Mouse (Mus musculus) CH12.LX (cell line): ENCODE results near the gene Scgb1b2. TPM values are rescaled to one million over a fixed set of nuclear protein-coding genes. Genes with fewer than 3 reads are reported as not detected.

Experiments used
- DNase-seq: peaks from one replicate; pipeline ENCODE4 v3.0.0-alpha.2; 2013; ENCODE audit errors: extremely low read depth
- H3K27ac ChIP-seq: 2 replicates; pipeline ENCODE4 v1.5.1; 2012; ENCODE audit warnings: low read depth, mild to moderate bottlenecking, control low read depth, moderate library complexity; ENCODE audit not compliant: insufficient read depth
- H3K27me3 ChIP-seq: replicated peaks from 2 replicates; pipeline ENCODE3; 2012; ENCODE audit warnings: inconsistent platforms
- H3K36me3 ChIP-seq, 2 experiments: replicated peaks in 1 of 2; 2 replicates each; pipeline versions ENCODE3 to v1.6.1; 2012; ENCODE audit warnings: inconsistent platforms in 1 of 2, low read length in 1 of 2, mild to moderate bottlenecking in 1 of 2, mixed read lengths in 1 of 2, moderate library complexity in 1 of 2; ENCODE audit not compliant: control insufficient read depth in 1 of 2, insufficient read depth in 1 of 2
- H3K4me1 ChIP-seq, 2 experiments: 2 replicates each; pipeline ENCODE4 v1.6.1; 2012; ENCODE audit warnings: inconsistent platforms in 1 of 2, moderate library complexity in 1 of 2; ENCODE audit not compliant: insufficient read depth in 2 of 2, control insufficient read depth in 1 of 2
- H3K4me2 ChIP-seq: 2 replicates; pipeline ENCODE4 v1.6.1; 2012; ENCODE audit warnings: low read depth, mild to moderate bottlenecking, control low read depth; ENCODE audit not compliant: poor library complexity, insufficient read depth, severe bottlenecking
- H3K4me3 ChIP-seq, 3 experiments: fragments of 150-350 bp in 1 of 3; sonication (generic) in 1 of 3; replicated peaks in 1 of 3; 2 replicates each; pipeline versions ENCODE3 to v1.5.1; 2011 to 2012; ENCODE audit warnings: low read depth in 2 of 3, low read length in 2 of 3, mild to moderate bottlenecking in 2 of 3, moderate library complexity in 2 of 3, control low read depth in 1 of 3, improper control_type of control experiment in 1 of 3, inconsistent platforms in 1 of 3, mixed read lengths in 1 of 3; ENCODE audit not compliant: poor library complexity in 1 of 3
- H3K79me2 ChIP-seq: replicated peaks from 2 replicates; pipeline ENCODE4 v1.6.1; 2012; ENCODE audit warnings: mild to moderate bottlenecking, moderate library complexity; ENCODE audit not compliant: control insufficient read depth, poor library complexity, insufficient read depth, severe bottlenecking; ENCODE audit errors: extremely low read depth
- H3K9ac ChIP-seq: 2 replicates; pipeline ENCODE4 v1.6.1; 2012; ENCODE audit warnings: low read depth, mild to moderate bottlenecking, control low read depth, moderate library complexity; ENCODE audit not compliant: insufficient read depth
- H3K9me3 ChIP-seq: replicated peaks from 2 replicates; pipeline ENCODE3; 2012; ENCODE audit warnings: low read length, inconsistent platforms, mixed read lengths
- BHLHE40 ChIP-seq: IDR thresholded peaks from 2 replicates; pipeline ENCODE4 v1.6.1; 2011; ENCODE audit warnings: mild to moderate bottlenecking, low read depth, low read length, improper control_type of control experiment
- E2F4 ChIP-seq: IDR thresholded peaks from 2 replicates; pipeline ENCODE4 v1.6.1; 2011; ENCODE audit warnings: low read depth, low read length, improper control_type of control experiment; ENCODE audit not compliant: insufficient replicate concordance
- EP300 ChIP-seq: IDR thresholded peaks from 2 replicates; pipeline ENCODE4 v1.6.1; 2011; ENCODE audit warnings: low read length, improper control_type of control experiment
- HCFC1 ChIP-seq: IDR thresholded peaks from 2 replicates; pipeline ENCODE4 v1.6.1; 2012; ENCODE audit warnings: low read depth, mild to moderate bottlenecking, inconsistent platforms, low read length, improper control_type of control experiment
- NRF1 ChIP-seq: IDR thresholded peaks from 2 replicates; pipeline ENCODE4 v1.6.1; 2014; ENCODE audit warnings: low read depth, mild to moderate bottlenecking, inconsistent platforms, low read length, improper control_type of control experiment, moderate library complexity
- PAX5 ChIP-seq: IDR thresholded peaks from 2 replicates; pipeline ENCODE4 v1.6.1; 2012; ENCODE audit warnings: low read length, inconsistent platforms, mixed read lengths
- POLR2A ChIP-seq: IDR thresholded peaks from 2 replicates; pipeline ENCODE4 v1.6.1; 2011; ENCODE audit warnings: low read depth, mild to moderate bottlenecking, improper control_type of control experiment, low read length
- POLR2AphosphoS2 ChIP-seq: IDR thresholded peaks from 2 replicates; pipeline ENCODE4 v1.6.1; 2011; ENCODE audit warnings: low read depth, low read length, improper control_type of control experiment
- RCOR1 ChIP-seq: conservative IDR thresholded peaks from 2 replicates; pipeline ENCODE4 v1.6.1; 2012; ENCODE audit warnings: low read depth, mild to moderate bottlenecking, inconsistent platforms, low read length, improper control_type of control experiment
- TBP ChIP-seq: conservative IDR thresholded peaks from 2 replicates; pipeline ENCODE4 v1.6.1; 2011; ENCODE audit warnings: low read depth, low read length, improper control_type of control experiment
- UBTF ChIP-seq: IDR thresholded peaks from 2 replicates; pipeline ENCODE4 v1.6.1; 2012; ENCODE audit warnings: low read depth, mild to moderate bottlenecking, inconsistent platforms, low read length, improper control_type of control experiment, moderate library complexity
- USF1 ChIP-seq: IDR thresholded peaks from 2 replicates; pipeline ENCODE4 v1.6.1; 2014; ENCODE audit warnings: low read depth, mild to moderate bottlenecking, inconsistent platforms, low read length, improper control_type of control experiment
- ZMIZ1 ChIP-seq: IDR thresholded peaks from 2 replicates; pipeline ENCODE4 v1.6.1; 2012; ENCODE audit warnings: low read depth, mild to moderate bottlenecking, inconsistent platforms, low read length, improper control_type of control experiment
- dilution Hi-C: fragments of 300-500 bp; cut with MboI; formaldehyde crosslinking; loops from 2 replicates; pipeline ENCODE4 v1.14.3; 2020; ENCODE audit warnings: low sequenced_read_pairs; ENCODE audit not compliant: extremely low pct_unique_long_range_greater_than_20kb, extremely low pct_ligation_motif_present
- in situ Hi-C: fragments of 300-500 bp; cut with MboI; formaldehyde crosslinking; loops from 3 replicates; pipeline ENCODE4 v1.14.3; 2019; ENCODE audit warnings: low sequenced_read_pairs, low pct_ligation_motif_present, low pct_unique_long_range_greater_than_20kb, mixed read lengths
- polyA plus RNA-seq: library from polyadenylated mRNA; unstranded; fragments of >175 nt; gene quantifications from 2 replicates; pipeline ENCODE4 v1.2.1, GENCODE M21; 2012; ENCODE audit warnings: low read depth; ENCODE audit not compliant: insufficient read length
- total RNA-seq, 2 experiments: library from RNA; depleted of rRNA; stranded (reverse); fragments of 300-350 nt in 1 of 2; fragments of >200 nt in 1 of 2; gene quantifications; 2 replicates each; pipeline ENCODE4 v1.2.3; 2012 to 2014

Scgb1b2 gene
- total RNA-seq (2012; rRNA removed) (not detected in 2 replicates), total RNA-seq (2014; rRNA removed) (not detected in 2 replicates), polyA plus RNA-seq (not detected in 2 replicates)

DNA sequence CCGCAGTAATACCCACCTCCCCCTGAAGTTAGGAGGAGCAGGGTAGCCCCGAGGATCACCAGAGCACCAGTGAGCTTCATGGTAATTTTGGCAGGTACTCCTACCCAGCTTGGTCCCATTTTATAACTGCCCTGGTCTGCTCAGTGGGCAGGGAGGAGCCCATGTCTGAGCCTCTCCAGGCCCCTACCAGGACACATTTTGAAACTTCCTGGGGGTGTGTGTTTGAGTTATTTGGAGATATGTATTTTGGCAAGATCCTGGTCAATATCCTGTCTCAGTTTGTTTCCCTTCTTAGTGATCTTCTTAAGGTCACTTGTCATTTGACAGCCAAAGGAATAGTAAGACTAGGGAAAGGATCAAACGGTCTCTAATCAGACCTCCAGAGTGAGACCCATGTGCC, at the start of gene Scgb1b2:
TSS of gene Scgb1b2 (minus strand) at position 101 of the 400 bp plus-strand sequence.
- no peak within 1 kb of the TSS for H3K4me3 ChIP-seq
- TF ChIP-seq USF1 (no peak), RCOR1 (no peak), TBP (no peak), POLR2A (no peak), POLR2AphosphoS2 (no peak), ZMIZ1 (no peak), PAX5 (no peak), BHLHE40 (no peak)
- no peak within 1 kb of the TSS for H3K27ac ChIP-seq
- no peak within 1 kb of the TSS for H3K4me2 ChIP-seq
- H3K9me3 ChIP-seq: no peaks in the 10 kb centered on the region
- no peaks in the 10 kb centered on the region for H3K36me3 ChIP-seq
- H3K4me1 ChIP-seq: no peaks in the 10 kb centered on the region
- H3K79me2 ChIP-seq: no peaks in the 10 kb centered on the region
- dilution Hi-C loops: no loop called here
- in situ Hi-C loops: no loop called here
- peaks cover 40% of the 10 kb centered on the region for H3K27me3 ChIP-seq
- no peak for DNase-seq
- H3K9ac ChIP-seq: no peak within 1 kb of the TSS

DNA sequence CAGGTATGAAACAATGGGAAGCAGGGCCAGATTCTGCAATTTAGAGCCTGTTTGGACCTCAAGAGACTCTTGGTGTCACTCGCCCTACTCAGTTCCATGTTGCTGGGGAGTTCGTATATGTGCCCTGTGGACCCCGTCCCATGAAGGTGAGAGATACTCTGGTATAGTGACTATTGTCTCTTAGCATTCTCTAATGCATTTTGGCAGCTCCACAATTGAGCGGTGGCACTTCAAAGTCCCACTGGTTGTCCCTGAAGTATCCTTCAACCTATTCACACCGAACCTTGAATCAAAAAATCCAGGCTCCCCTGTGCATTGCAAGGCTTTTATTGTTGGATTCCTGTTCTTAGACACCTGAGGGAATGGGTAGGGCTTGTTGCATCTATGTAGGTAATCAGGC, 1.4 kb downstream of the Scgb1b2 start, which contains the start of gene Scgb2b2:
TSS of gene Scgb2b2 (plus strand) at position 301 of the 400 bp plus-strand sequence.
- Histone ChIP-seq H3K4me1 (no peaks in the 10 kb centered on the region), H3K4me2 (no peak within 1 kb of the TSS), H3K36me3 (no peaks in the 10 kb centered on the region), H3K27ac (no peak within 1 kb of the TSS), H3K9me3 (no peaks in the 10 kb centered on the region), H3K9ac (no peak within 1 kb of the TSS), H3K79me2 (no peaks in the 10 kb centered on the region), H3K27me3 (peaks cover 52% of the 10 kb centered on the region), H3K4me3 (no peak within 1 kb of the TSS)
- no peak for DNase-seq
- TF ChIP-seq HCFC1 (no peak), E2F4 (no peak), USF1 (no peak), NRF1 (no peak), ZMIZ1 (no peak), EP300 (no peak), UBTF (no peak)
- in situ Hi-C loops (no loop called here), dilution Hi-C loops (no loop called here)

Other genes with a start within 250 kb of the Scgb1b2 start
- gene Fxyd5, start 249.3 kb downstream of the Scgb1b2 start, total RNA-seq (2012; rRNA removed): 71.6 and 73.2 TPM in 2 replicates
- gene Fxyd5, start 249.3 kb downstream of the Scgb1b2 start, total RNA-seq (2014; rRNA removed): 38.3 and 43.8 TPM in 2 replicates
- 96.8 and 124 TPM in 2 replicates for gene Fxyd5, start 249.3 kb downstream of the Scgb1b2 start, polyA plus RNA-seq
- not detected in 2 replicates for gene Fxyd7, start 240.4 kb downstream of the Scgb1b2 start, total RNA-seq (2012; rRNA removed)
- gene Fxyd7, start 240.4 kb downstream of the Scgb1b2 start, total RNA-seq (2014; rRNA removed): not detected in 2 replicates
- gene Fxyd7, start 240.4 kb downstream of the Scgb1b2 start, polyA plus RNA-seq: not detected in 2 replicates
- gene Fxyd1, start 234.6 kb downstream of the Scgb1b2 start, total RNA-seq (2012; rRNA removed): not detected in 2 replicates
- gene Fxyd1, start 234.6 kb downstream of the Scgb1b2 start, total RNA-seq (2014; rRNA removed): not detected in 2 replicates
- not detected in 2 replicates for gene Fxyd1, start 234.6 kb downstream of the Scgb1b2 start, polyA plus RNA-seq
- gene Lgi4, start 232.5 kb downstream of the Scgb1b2 start, total RNA-seq (2012; rRNA removed): not detected in 2 replicates
- not detected in 2 replicates for gene Lgi4, start 232.5 kb downstream of the Scgb1b2 start, total RNA-seq (2014; rRNA removed)
- not detected in 2 replicates for gene Lgi4, start 232.5 kb downstream of the Scgb1b2 start, polyA plus RNA-seq
- gene Fxyd3, start 215.1 kb downstream of the Scgb1b2 start, total RNA-seq (2012; rRNA removed): not detected in 2 replicates
- gene Fxyd3, start 215.1 kb downstream of the Scgb1b2 start, total RNA-seq (2014; rRNA removed): not detected in 2 replicates
- 0.08 TPM in 1 of 2 replicates, not detected in the other for gene Fxyd3, start 215.1 kb downstream of the Scgb1b2 start, polyA plus RNA-seq
- 1.7 and 3.0 TPM in 2 replicates for gene Hpn, start 176.5 kb downstream of the Scgb1b2 start, total RNA-seq (2012; rRNA removed)
- gene Hpn, start 176.5 kb downstream of the Scgb1b2 start, total RNA-seq (2014; rRNA removed): 8.7 and 11.2 TPM in 2 replicates
- gene Hpn, start 176.5 kb downstream of the Scgb1b2 start, polyA plus RNA-seq: 16.7 and 18.7 TPM in 2 replicates
- 0.17 and 0.30 TPM in 2 replicates for gene Scn1b, start 164.8 kb downstream of the Scgb1b2 start, total RNA-seq (2012; rRNA removed)
- not detected in 2 replicates for gene Scn1b, start 164.8 kb downstream of the Scgb1b2 start, total RNA-seq (2014; rRNA removed)
- gene Scn1b, start 164.8 kb downstream of the Scgb1b2 start, polyA plus RNA-seq: not detected in 2 replicates
- 66.6 and 86.0 TPM in 2 replicates for gene Gramd1a, start 135.9 kb downstream of the Scgb1b2 start, total RNA-seq (2012; rRNA removed)
- gene Gramd1a, start 135.9 kb downstream of the Scgb1b2 start, total RNA-seq (2014; rRNA removed): 45.7 and 49.5 TPM in 2 replicates
- 70.0 and 90.7 TPM in 2 replicates for gene Gramd1a, start 135.9 kb downstream of the Scgb1b2 start, polyA plus RNA-seq
- gene Scgb2b2, start 1.3 kb downstream of the Scgb1b2 start, total RNA-seq (2012; rRNA removed): not detected in 2 replicates
- gene Scgb2b2, start 1.3 kb downstream of the Scgb1b2 start, total RNA-seq (2014; rRNA removed): not detected in 2 replicates
- gene Scgb2b2, start 1.3 kb downstream of the Scgb1b2 start, polyA plus RNA-seq: not detected in 2 replicates
- not detected in 2 replicates for gene Scgb2b3, start 70.3 kb upstream of the Scgb1b2 start, total RNA-seq (2012; rRNA removed)
- gene Scgb2b3, start 70.3 kb upstream of the Scgb1b2 start, total RNA-seq (2014; rRNA removed): not detected in 2 replicates
- gene Scgb2b3, start 70.3 kb upstream of the Scgb1b2 start, polyA plus RNA-seq: not detected in 2 replicates
- gene Scgb1b3, start 83.8 kb upstream of the Scgb1b2 start, total RNA-seq (2012; rRNA removed): not detected in 2 replicates
- gene Scgb1b3, start 83.8 kb upstream of the Scgb1b2 start, total RNA-seq (2014; rRNA removed): not detected in 2 replicates
- not detected in 2 replicates for gene Scgb1b3, start 83.8 kb upstream of the Scgb1b2 start, polyA plus RNA-seq